Mouse (Mus musculus) neural tube, embryonic 11.5 days (tissue): ENCODE results near the gene Lhb. TPM values are rescaled to one million over a fixed set of nuclear protein-coding genes. Genes with fewer than 3 reads are reported as not detected.

Experiments
- ATAC-seq: fragments of 200-750 bp; cut with Nextera tagmentation; 2 replicates; pipeline ENCODE4 v1.8.0; 2017; ENCODE audit warnings: moderate number of reproducible peaks, mild to moderate bottlenecking, moderate TSS enrichment, moderate library complexity; ENCODE audit not compliant: insufficient read depth, low FRiP score, low TSS enrichment
- DNase-seq: peaks from one replicate; pipeline ENCODE4 v3.0.0-alpha.2; 2015; ENCODE audit warnings: low spot score
- H3K27ac ChIP-seq: fragments of 300-500 bp; sonication (generic); 2 replicates; pipeline ENCODE4 v1.5.1; 2014; ENCODE audit warnings: low read depth, mild to moderate bottlenecking, low read length
- H3K27me3 ChIP-seq: fragments of 300-500 bp; sonication (generic); 2 replicates; pipeline ENCODE4 v1.6.1; 2014; ENCODE audit warnings: mild to moderate bottlenecking, low read length, mixed read lengths; ENCODE audit not compliant: control insufficient read depth, insufficient read depth
- H3K36me3 ChIP-seq: fragments of 300-500 bp; sonication (generic); 2 replicates; pipeline ENCODE4 v1.6.1; 2014; ENCODE audit warnings: mild to moderate bottlenecking, low read length, moderate library complexity, mixed read lengths; ENCODE audit not compliant: control insufficient read depth, insufficient read depth
- H3K4me1 ChIP-seq: fragments of 300-500 bp; sonication (generic); 2 replicates; pipeline ENCODE4 v1.6.1; 2014; ENCODE audit warnings: low read length, mixed read lengths; ENCODE audit not compliant: control insufficient read depth, insufficient read depth
- H3K4me2 ChIP-seq: fragments of 300-500 bp; sonication (generic); 2 replicates; pipeline ENCODE4 v1.6.1; 2014; ENCODE audit warnings: low read depth, mild to moderate bottlenecking, moderate library complexity
- H3K4me3 ChIP-seq: fragments of 300-500 bp; sonication (generic); 2 replicates; pipeline ENCODE4 v1.5.1; 2014; ENCODE audit warnings: low read depth, low read length
- H3K9ac ChIP-seq: fragments of 300-500 bp; sonication (generic); 2 replicates; pipeline ENCODE4 v1.6.1; 2014; ENCODE audit warnings: mild to moderate bottlenecking, low read length
- H3K9me3 ChIP-seq: fragments of 300-500 bp; sonication (generic); 2 replicates; pipeline ENCODE4 v1.6.1; 2016; ENCODE audit warnings: low read length; ENCODE audit not compliant: control insufficient read depth
- WGBS: fragments of 180-500 bp; shearing (Covaris S2); extraction: QIAGEN DNeasy Blood & Tissue Kit; methylation state at CpG from one replicate; pipeline ENCODE4 v1.1.7; 2014; 5-methylcytosine and 5-hydroxymethylcytosine counted together
- polyA plus RNA-seq: library from polyadenylated mRNA; unstranded; fragments of >200 nt; fragmentation: Nextera tagmentation; extraction: Ambion mirVana; gene quantifications from 2 replicates; pipeline ENCODE4 v1.2.1, GENCODE M21; 2014

Lhb gene
- polyA plus RNA-seq, 1 experiment from 2014 or later, result not detected

- Histone ChIP-seq H3K9ac (no peak overlapping the region), H3K4me1 (no peaks in the 10 kb centered on the region), H3K27ac (no peak overlapping the region), H3K4me3 (no peak overlapping the region), H3K9me3 (no peaks in the 10 kb centered on the region), H3K27me3 (peaks cover 57% of the 10 kb centered on the region), H3K36me3 (peaks cover 22% of the 10 kb centered on the region), H3K4me2 (no peak overlapping the region)
- WGBS, result 10% methylated on average over 27 of the region's 27 CpGs
- DNase-seq, result no peak
- no peak for ATAC-seq
These were observed 583 bp upstream of the Lhb start for GRCm38 (mm10) chr7:45419859-45420614.

GRCm38 (mm10) chr7:45421194-45421593, 574 bp downstream of the Lhb start:
- Histone ChIP-seq H3K9me3 (no peaks in the 10 kb centered on the region), H3K36me3 (peaks cover 22% of the 10 kb centered on the region), H3K4me2 (no peak overlapping the region), H3K27ac (no peak overlapping the region), H3K4me1 (no peaks in the 10 kb centered on the region), H3K9ac (no peak overlapping the region), H3K4me3 (no peak overlapping the region), H3K27me3 (peaks cover 46% of the 10 kb centered on the region)
- DNase-seq (no peak), ATAC-seq (no peak)
- WGBS, result 91% methylated on average over 14 of the region's 14 CpGs

- Histone ChIP-seq H3K4me3 (no peak overlapping the region), H3K9me3 (no peaks in the 10 kb centered on the region), H3K27ac (no peak overlapping the region), H3K36me3 (peaks cover 31% of the 10 kb centered on the region), H3K4me1 (no peaks in the 10 kb centered on the region), H3K9ac (no peak overlapping the region), H3K27me3 (no peaks in the 10 kb centered on the region), H3K4me2 (no peak overlapping the region)
- DNase-seq (no peak), ATAC-seq (no peak)
- WGBS, result 91% methylated on average over 8 of the region's 8 CpGs
These were observed 5.9 kb downstream of the Lhb start for GRCm38 (mm10) chr7:45426556-45426955.

GRCm38 (mm10) chr7:45433835-45434202, 13.2 kb downstream of the Lhb start:
- ATAC-seq, result peak; percentile 24; the same call in 1 of the 2 replicates
- no peak overlapping the region for H3K27ac ChIP-seq

GRCm38 (mm10) chr7:45434203-45435015, 13.8 kb downstream of the Lhb start, which contains the start of gene Gys1:
Gene Gys1 (plus strand): TSS chr7:45434844.
- Histone ChIP-seq H3K4me2 (peak within 1 kb of the TSS; percentile 92), H3K4me1 (peaks cover 18% of the 10 kb centered on the region; the same call in 1 of the 2 replicates), H3K9ac (peak within 1 kb of the TSS; percentile 75), H3K36me3 (peaks cover 10% of the 10 kb centered on the region), H3K27ac (peak within 1 kb of the TSS; percentile 79), H3K27me3 (no peaks in the 10 kb centered on the region), H3K4me3 (peak within 1 kb of the TSS; percentile 75), H3K9me3 (no peaks in the 10 kb centered on the region)
- ATAC-seq (peak; percentile 94), DNase-seq (peak; percentile 100)
- under 1% methylated on average over 45 of the region's 45 CpGs for WGBS

More at GRCm38 (mm10) chr7:45433835-45434202, 13.2 kb downstream of the Lhb start:
- Histone ChIP-seq H3K4me1 (peaks cover 18% of the 10 kb centered on the region; the same call in 1 of the 2 replicates), H3K9ac (peak overlapping the region; percentile 68), H3K4me2 (peak overlapping the region; percentile 92), H3K9me3 (no peaks in the 10 kb centered on the region), H3K27me3 (no peaks in the 10 kb centered on the region), H3K4me3 (peak overlapping the region; percentile 75), H3K36me3 (peaks cover 10% of the 10 kb centered on the region)
- under 1% methylated on average over 7 of the region's 7 CpGs for WGBS
- no peak for DNase-seq

GRCm38 (mm10) chr7:45435038-45435437, 14.4 kb downstream of the Lhb start:
- ATAC-seq, result no peak; the same call in none of the 2 replicates
- Histone ChIP-seq H3K4me2 (peak overlapping the region; percentile 92), H3K9me3 (no peaks in the 10 kb centered on the region), H3K9ac (peak overlapping the region; percentile 75), H3K27me3 (no peaks in the 10 kb centered on the region), H3K4me1 (peaks cover 18% of the 10 kb centered on the region; the same call in 1 of the 2 replicates), H3K4me3 (peak overlapping the region; percentile 75), H3K27ac (peak overlapping the region; percentile 35; the same call in 1 of the 2 replicates), H3K36me3 (peaks cover 6% of the 10 kb centered on the region)
- no peak for DNase-seq
- 6% methylated on average over 16 of the region's 16 CpGs for WGBS

GRCm38 (mm10) chr7:45436444-45436843, 15.8 kb downstream of the Lhb start:
- H3K9me3 ChIP-seq, result no peaks in the 10 kb centered on the region
- no peak overlapping the region for H3K9ac ChIP-seq
- H3K36me3 ChIP-seq, result peaks cover under 1% of the 10 kb centered on the region; the same call in 1 of the 2 replicates
- H3K27ac ChIP-seq, result no peak overlapping the region
- no peak overlapping the region for H3K4me3 ChIP-seq
- ATAC-seq (no peak), DNase-seq (no peak)
- H3K27me3 ChIP-seq, result no peaks in the 10 kb centered on the region
- 96% methylated on average over 5 of the region's 5 CpGs for WGBS
- peaks cover 18% of the 10 kb centered on the region; the same call in 1 of the 2 replicates for H3K4me1 ChIP-seq
- H3K4me2 ChIP-seq, result no peak overlapping the region

GRCm38 (mm10) chr7:45437046-45437445, 16.4 kb downstream of the Lhb start:
- Histone ChIP-seq H3K4me2 (no peak overlapping the region), H3K27ac (no peak overlapping the region), H3K36me3 (no peaks in the 10 kb centered on the region), H3K4me3 (no peak overlapping the region), H3K27me3 (no peaks in the 10 kb centered on the region), H3K9me3 (no peaks in the 10 kb centered on the region), H3K4me1 (peaks cover 18% of the 10 kb centered on the region; the same call in 1 of the 2 replicates), H3K9ac (no peak overlapping the region)
- 27% methylated on average over 6 of the region's 6 CpGs for whole genome bisulfite sequencing
- DNase-seq (no peak), ATAC-seq (no peak)
